Mouse (Mus musculus) right cerebral cortex, adult 18-20 months (tissue): ENCODE measurements around the gene Chmp6.
A peak's percentile ranks its signal among the peaks of the same experiment; 100 is the strongest.

Source experiments
- DNase-seq: peaks from one replicate; pipeline ENCODE4 v3.0.0; 2022; ENCODE audit warnings: mixed read lengths

Chmp6 gene

GRCm38 (mm10) chr11:119939073-119939710 lies 26.0 kb downstream of the Chmp6 start:
- DNase-seq = no peak

DNA sequence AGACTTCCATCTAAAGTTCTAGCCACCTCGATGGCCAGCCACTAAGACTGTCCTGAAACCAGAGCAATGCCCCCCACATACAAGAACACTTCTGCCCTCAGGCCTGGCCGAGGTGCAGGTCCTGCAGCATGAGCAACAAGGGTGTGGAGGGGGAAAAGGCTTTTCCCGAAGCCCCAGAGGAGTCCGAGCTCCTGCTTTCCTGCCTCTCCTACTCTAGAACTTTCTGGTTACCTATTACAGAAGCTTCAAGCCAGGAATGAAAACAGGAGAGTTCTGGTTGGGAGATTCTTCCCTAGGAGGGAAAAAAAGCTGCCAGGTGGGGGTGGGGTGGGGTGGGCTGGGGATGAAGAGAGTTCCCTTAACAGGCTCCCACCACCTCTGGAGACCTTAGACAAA lies 26.5 kb downstream of the Chmp6 start:
- DNase-seq = no peak

- DNase-seq = peak; percentile 58
Observed at GRCm38 (mm10) chr11:119940142-119940541, 26.9 kb downstream of the Chmp6 start.

- DNase-seq = no peak
Observed at GRCm38 (mm10) chr11:119941794-119942193, 28.6 kb downstream of the Chmp6 start.

GRCm38 (mm10) chr11:119942201-119942726 lies 29.0 kb downstream of the Chmp6 start:
- no peak for DNase-seq

DNA sequence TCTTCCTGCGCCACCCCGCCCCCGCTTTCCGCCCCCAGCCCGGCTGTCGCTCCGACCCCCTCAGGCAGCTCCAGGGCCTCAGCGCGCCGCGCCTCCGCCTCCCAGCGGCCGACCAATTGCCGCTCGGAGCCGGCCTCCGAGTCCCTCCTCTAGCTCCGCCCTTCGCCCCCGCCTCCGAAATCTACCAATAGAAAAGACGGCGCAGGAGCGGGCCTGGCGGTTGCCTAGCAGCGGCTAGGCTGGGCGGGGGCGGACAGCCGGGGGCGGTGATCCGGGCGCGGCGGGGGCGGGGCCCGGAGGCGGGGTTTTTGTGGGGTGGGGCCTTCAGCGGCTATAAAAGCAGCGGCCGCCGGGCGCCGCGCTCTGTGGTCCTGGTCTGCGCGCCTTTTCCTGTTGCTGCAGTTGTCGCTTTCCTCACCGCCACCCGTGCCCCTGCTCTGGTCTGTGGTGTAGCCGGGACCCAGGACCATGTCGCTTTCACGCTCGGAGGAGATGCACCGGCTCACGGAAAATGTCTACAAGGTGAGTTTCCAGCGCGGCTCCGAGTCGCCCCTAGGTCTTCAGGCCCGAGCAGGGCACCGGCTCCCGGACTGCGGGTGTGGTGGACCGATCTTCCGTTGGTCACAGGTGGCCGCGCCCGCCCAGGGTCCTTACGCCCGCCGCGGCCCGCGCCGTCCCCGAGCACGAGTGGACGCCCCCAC lies 29.6 kb downstream of the Chmp6 start, which contains the start of gene Baiap2:
TSS of gene Baiap2 (plus strand) at position 37 of the 701 bp plus-strand sequence.
- peak; percentile 99 for DNase-seq

DNA sequence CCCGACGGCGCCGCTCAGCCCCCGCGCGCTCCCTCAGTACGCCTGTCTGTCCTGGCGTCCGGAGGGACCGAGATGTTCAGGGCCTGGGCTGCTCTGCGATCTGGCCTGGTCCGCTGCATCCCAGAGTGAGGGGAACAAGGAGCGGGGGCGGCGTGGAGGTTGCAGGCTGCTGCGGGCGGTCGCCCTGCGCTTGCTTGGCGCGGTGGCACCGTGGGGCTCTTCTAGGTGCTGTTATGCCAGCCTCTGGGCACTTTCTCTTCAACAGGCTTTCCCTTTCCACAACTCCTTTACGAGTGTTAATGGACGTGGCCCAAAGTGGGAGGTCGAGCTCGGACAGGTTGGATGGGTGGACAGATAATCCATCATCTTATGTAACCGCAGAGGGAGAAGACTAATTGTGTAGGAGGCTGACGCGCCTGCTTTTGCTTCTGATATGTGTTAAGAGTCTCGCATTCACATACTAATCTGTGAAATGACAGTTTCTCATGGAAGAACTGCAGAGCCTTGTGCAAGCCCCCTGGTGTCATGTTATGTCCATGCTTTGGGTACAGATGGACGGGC lies 30.3 kb downstream of the Chmp6 start:
- no peak for DNase-seq

DNA sequence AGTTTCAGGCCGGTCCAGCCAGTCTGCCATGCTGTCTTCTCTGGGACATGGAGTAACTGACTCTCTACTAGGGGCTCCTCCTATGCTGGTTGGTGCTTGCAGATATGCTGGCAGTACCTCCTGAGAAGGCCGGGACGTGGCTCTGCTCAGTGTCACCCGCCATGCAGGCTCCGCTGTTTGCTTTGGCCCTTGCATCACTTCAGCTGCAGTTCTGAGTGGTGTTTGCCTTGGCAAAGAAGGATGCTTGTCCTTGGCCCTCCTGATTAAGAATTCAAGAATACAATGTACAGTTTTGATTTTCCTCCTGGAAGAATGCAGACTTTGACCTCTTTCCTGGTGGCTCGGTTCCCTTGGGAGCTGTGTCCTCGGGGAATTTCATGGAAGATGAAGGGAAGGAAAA lies 32.1 kb downstream of the Chmp6 start:
- no peak for DNase-seq

DNA sequence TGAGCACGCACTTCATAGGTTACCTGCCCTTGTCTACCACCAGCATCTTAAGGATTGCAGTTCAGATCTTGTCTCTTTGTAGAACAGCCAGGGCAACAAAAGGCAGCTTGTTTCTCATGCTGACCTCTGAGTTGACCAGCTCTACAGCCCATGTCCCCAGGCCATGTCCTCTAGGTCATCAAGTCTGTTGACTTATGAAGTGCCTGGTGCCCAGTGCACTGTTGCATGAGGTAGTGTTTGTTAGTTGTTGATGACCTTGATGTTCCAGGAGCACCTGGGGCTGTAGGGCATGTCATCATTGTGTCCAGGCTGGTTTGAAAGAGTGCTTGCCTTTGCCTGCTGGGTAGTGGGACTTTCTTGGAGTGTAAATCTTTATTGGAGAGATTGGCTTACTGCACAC lies 34.2 kb downstream of the Chmp6 start:
- no peak for DNase-seq

- DNase-seq = no peak
Observed at GRCm38 (mm10) chr11:119947897-119948296, 34.7 kb downstream of the Chmp6 start.

DNA sequence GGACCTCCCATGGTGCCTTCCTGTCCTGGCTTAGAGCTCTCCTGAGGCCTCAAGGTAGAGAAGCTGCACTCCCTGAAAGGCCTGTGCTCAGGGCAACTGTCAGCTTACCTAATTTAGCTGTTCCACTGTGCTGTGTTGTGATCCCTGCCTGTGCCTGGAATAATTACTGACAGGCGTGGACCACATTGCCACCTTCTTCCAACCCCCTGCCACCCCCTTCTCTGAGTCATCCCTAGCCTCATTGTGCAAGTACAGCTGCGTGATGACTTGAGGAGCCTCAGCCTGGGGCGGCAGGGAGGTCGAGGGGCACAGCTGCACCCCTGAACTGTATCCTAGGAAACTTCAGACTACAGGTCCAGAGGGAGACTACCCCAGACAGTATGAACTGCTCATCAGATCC lies 35.1 kb downstream of the Chmp6 start:
- DNase-seq = no peak

GRCm38 (mm10) chr11:119948803-119949202 lies 35.6 kb downstream of the Chmp6 start:
- no peak for DNase-seq

- DNase-seq = no peak
Observed at GRCm38 (mm10) chr11:119950535-119950934, 37.3 kb downstream of the Chmp6 start.

GRCm38 (mm10) chr11:119951326-119951725 lies 38.1 kb downstream of the Chmp6 start:
- DNase-seq = no peak

DNA sequence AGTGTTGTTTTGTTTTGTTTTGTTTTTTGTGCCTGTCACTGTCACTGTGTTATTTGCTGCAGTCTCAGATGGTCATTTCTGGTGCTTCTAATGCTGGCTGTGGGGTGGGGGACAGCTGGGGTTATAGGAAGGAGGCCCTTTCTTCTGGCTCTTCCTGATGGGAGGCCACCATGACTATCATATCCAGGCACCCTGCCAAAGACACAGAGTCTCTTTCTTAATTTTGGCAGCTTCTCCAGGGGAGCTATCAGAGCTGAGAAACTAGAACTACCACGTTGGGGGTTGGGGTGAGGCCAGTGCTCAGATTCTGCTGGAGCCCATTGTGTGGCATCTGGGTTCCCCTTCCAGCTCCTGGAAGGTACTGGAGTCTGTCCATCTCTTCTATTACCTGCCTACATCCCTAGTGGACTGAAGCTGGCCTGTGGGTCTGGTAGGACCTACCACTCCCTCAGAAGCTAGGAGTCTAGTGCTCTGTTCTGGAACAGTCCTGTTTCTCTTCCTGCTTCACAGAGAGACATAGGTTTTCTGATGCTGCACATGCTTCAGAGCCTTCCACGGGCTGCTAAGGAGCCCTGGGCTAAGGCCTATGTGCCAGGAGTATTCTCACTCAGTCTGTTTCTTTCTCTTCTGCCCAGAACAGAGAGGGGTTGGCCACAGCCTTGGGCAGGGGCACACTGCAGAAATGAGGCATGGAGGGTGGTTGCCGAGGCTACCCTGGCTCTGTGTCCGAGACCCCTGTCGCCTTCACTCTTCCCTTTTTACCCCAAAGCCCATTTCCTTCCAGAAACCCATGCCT lies 39.4 kb downstream of the Chmp6 start:
- DNase-seq = no peak

DNA sequence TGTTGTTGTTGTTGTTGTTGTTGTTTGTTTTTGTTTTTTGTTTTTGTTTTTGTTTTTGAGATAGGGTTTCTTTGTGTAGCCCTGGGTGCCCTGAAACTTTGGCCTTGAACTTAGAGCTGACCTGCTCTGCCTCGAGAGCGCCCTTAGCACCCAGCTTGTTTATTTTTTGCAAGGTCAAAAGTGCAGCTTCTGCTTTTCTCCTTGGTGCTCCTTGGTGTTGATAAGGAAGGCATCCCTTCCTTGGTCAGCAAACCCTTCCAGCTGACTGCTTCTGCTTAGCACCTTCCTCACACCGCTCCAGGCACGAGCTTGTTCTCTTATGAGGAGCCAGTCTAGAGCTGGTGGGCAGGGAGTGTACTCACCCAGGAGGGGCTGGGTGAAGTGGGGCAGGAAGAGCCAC lies 41.0 kb downstream of the Chmp6 start:
- no peak for DNase-seq

DNA sequence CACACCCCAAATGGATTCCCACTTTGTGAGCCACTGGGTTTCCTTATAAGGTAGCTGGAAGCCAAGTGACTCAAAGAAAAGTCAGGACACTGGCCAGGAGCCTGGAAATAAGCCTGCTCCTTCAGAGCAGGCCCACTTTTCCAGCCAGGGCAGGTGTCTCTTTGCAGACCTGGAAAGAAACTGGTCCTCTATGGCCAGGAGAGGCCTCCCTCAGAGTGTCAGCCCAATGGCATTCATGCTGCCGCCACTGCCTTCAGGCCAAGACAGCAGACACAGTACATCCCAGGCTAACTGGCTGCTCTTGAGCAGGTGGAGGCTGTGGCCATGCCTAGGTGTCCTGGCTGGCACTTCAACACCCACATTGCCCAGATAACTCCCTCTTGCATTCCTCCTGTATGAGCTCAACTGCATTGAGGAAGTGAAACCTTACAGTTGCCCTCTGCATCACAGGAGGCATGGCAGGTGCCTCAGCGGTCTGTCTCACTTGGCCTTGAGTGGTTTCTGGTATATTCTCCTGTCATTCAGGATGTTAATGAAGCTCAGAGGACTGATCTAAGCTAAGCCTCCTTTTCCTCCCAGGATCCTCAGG lies 41.6 kb downstream of the Chmp6 start:
- no peak for DNase-seq

- DNase-seq = no peak
Observed at GRCm38 (mm10) chr11:119955432-119955831, 42.2 kb downstream of the Chmp6 start.

DNA sequence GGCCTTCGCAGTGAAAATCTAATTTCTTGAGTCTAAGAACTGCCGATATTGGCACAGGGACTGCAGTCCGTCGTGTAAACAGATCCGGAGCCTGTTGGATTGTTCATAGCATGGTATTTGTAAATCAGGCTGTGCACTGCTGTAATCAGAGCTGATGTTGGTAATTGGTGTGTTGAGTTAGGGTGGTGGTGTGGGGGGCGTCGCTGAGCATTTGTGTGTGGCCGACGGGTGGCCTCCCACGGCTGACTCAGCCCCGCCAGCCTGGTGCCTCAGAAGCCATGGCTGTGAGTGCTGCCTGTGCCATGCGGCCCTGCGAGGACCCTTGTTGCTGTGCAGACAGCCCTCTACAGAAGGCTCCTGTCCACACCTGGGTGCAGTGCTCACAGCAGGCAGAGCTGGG lies 43.3 kb downstream of the Chmp6 start:
- DNase-seq = no peak

DNA sequence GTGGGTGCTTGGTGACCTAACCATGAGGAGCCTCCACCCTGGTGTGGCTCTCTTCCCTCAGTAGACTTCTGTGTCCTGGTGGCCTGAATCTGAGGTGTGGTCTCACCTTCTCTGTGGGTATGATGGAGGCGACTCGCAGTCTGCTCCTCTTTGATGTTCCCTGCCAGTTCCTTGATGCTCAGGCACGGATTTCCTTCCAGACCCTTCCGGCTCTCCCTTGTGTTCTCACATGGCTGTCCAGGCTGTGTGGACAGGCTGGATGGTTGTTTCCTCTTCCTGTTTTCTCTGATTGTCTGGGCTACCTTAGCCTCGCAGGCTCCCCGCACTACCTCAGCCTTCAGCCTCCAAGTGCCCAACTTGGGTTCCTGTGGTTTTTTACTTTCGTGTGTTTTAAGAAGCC lies 45.6 kb downstream of the Chmp6 start:
- DNase-seq = no peak

- no peak for DNase-seq
Observed at GRCm38 (mm10) chr11:119959714-119960113, 46.5 kb downstream of the Chmp6 start.

DNA sequence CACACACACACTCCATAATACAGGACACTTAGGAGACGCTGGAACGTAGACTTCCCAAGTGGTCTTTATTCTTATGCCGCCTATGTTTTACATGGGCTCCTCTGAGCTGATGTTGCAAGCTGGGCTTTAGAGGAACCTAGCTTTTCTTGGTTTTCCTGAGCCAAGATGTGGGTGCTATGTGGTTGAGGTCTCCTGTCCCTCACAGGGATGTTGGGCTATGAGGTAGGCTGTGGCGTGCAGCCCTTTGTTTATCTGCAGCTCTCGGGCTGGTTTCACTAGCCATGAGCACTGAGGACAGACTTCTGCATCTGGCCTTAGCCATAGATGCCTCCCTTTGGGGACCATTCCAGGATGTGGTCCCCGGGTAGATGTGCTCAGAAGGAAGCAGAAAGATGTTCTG lies 47.4 kb downstream of the Chmp6 start:
- DNase-seq = no peak

DNA sequence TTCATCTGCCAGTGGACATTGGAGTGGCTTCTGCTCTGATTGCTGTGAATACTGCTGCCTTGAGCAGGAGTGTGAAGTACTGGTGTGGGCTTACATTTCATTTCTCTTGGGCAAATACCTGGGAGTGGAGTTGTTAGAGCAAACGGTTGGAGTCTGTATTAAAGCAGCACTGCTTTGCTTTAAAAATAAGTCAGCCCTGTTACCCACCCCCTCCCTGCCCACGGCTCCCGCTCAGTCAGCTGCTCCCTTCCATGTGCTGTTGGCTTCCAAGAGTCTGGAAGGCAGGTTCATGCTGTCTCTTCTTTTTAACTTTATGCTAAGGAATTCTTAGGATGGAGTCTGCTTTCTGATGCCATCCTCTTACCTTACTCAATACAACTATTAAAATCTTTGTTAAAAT lies 48.3 kb downstream of the Chmp6 start:
- DNase-seq = peak; percentile 66
